Mouse (Mus musculus) heart, adult 2 months (tissue): ENCODE data around the gene Ak7. TPM values are rescaled to one million over a fixed set of nuclear protein-coding genes. Genes with fewer than 3 reads are reported as not detected.

Experiments
- DNase-seq, 2 experiments: peaks; one replicate each; pipeline ENCODE4 v3.0.0; 2021
- H3K27ac ChIP-seq: fragments of 200-600 bp; 2 replicates; pipeline ENCODE4 v1.8.1; 2022
- H3K27me3 ChIP-seq: fragments of 200-500 bp; 2 replicates; pipeline ENCODE4 v1.6.1; 2012; ENCODE audit warnings: mild to moderate bottlenecking, low read length, inconsistent platforms, mixed read lengths; ENCODE audit not compliant: control insufficient read depth, insufficient read depth
- H3K36me3 ChIP-seq: fragments of 200-500 bp; 2 replicates; pipeline ENCODE4 v1.6.1; 2012; ENCODE audit warnings: low read length, inconsistent platforms; ENCODE audit not compliant: control insufficient read depth, insufficient read depth
- H3K4me1 ChIP-seq: fragments of 200-500 bp; 2 replicates; pipeline ENCODE4 v1.6.1; 2011; ENCODE audit warnings: low read length; ENCODE audit not compliant: control insufficient read depth, insufficient read depth
- H3K4me3 ChIP-seq: fragments of 200-600 bp; 2 replicates; pipeline ENCODE4 v1.8.1; 2022
- H3K79me2 ChIP-seq: fragments of 200-500 bp; replicated peaks from 2 replicates; pipeline ENCODE4 v1.6.1; 2012; ENCODE audit warnings: mild to moderate bottlenecking, inconsistent platforms, low read length, moderate library complexity, mixed read lengths; ENCODE audit not compliant: control insufficient read depth, insufficient read depth
- H3K9ac ChIP-seq: fragments of 200-500 bp; 2 replicates; pipeline ENCODE4 v1.6.1; 2012; ENCODE audit warnings: low read depth, mild to moderate bottlenecking, control low read depth, inconsistent platforms, low read length, mixed read lengths
- CTCF ChIP-seq: fragments of 200-600 bp; IDR thresholded peaks from 2 replicates; pipeline ENCODE4 v1.8.1; 2022; ENCODE audit warnings: antibody characterized with exemption, mild to moderate bottlenecking, moderate library complexity
- EP300 ChIP-seq: fragments of 200-500 bp; IDR thresholded peaks from 2 replicates; pipeline ENCODE4 v1.6.1; 2011; ENCODE audit warnings: low read depth, low read length, control low read depth; ENCODE audit not compliant: insufficient read depth
- POLR2A ChIP-seq: fragments of 200-500 bp; IDR thresholded peaks from 2 replicates; pipeline ENCODE4 v1.6.1; 2011; ENCODE audit warnings: mild to moderate bottlenecking, low read depth, low read length, control low read depth; ENCODE audit not compliant: insufficient read depth
- WGBS: fragments of 180-500 bp; shearing (Covaris S2); methylation state at CpG from one replicate; pipeline ENCODE4 v1.1.7; 2018; 5-methylcytosine and 5-hydroxymethylcytosine counted together
- intact Hi-C: fragments of 180-260 bp; cut with DNase I; formaldehyde crosslinking; loops from one replicate; pipeline ENCODE4 v1.15.1; 2025
- polyA plus RNA-seq: library from polyadenylated mRNA; depleted of rRNA; stranded (reverse); fragments of >200 nt; gene quantifications from 2 replicates; pipeline ENCODE4 v1.2.3, GENCODE M21; 2012
- total RNA-seq, 2 experiments: library from RNA; stranded (reverse); gene quantifications; 2 replicates each; pipeline ENCODE4 v1.2.3; 2021

Gene Ak7
- total and polyA plus RNA-seq, 3 experiments, result 0.61 TPM; not detected in 2

DNA sequence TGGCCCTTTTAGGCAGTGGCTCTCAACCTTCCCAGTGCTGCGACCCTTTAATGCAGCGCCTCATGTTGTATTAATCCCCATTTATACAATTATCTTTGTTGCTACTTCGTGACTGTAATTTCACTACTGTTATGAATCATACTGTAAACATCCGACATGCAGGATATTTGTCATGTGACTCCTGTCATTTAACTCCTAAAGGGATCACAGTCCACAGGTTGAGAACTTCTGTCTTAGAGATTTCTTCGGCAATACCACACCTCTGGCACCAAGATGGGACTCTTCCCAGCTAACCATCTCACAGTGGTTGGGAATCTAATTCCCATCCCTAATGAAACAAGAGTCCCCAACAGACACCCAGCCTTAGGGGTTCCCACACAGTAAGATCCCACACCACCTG, 42.3 kb downstream of the Ak7 start:
- H3K4me3 ChIP-seq, result no peak overlapping the region
- no peaks in the 10 kb centered on the region for H3K27me3 ChIP-seq
- DNase-seq, result no peak
- no peak for TF ChIP-seq EP300
- TF ChIP-seq CTCF, result no peak
- TF ChIP-seq POLR2A, result no peak
- no peak overlapping the region for H3K9ac ChIP-seq
- H3K79me2 ChIP-seq, result no peaks in the 10 kb centered on the region
- intact Hi-C loops, result no loop called here
- H3K27ac ChIP-seq, result no peak overlapping the region
- H3K4me1 ChIP-seq, result no peaks in the 10 kb centered on the region
- no peaks in the 10 kb centered on the region for H3K36me3 ChIP-seq
- 68% methylated on average over 5 of the region's 5 CpGs for WGBS

DNA sequence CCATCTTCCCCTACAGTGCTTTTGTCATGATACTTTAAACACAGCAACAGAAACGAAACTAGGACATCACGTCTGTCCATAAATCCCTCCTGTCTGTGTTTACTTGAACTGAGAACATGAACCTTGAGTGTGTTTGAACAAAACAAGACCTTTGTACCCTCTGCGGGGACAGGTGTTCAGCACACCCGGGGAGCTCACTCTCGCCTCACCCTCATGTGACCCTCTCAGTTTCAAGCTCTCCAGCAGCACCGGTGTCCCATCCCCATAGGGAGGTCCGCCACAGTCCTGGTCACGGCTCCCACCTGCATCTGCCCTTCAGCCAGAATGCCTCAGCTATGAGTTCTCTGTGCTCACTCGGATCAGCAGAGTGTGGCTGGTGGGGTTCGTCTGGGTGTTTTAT, 48.0 kb downstream of the Ak7 start:
- no peak for DNase-seq
- WGBS, result 90% methylated on average over 10 of the region's 10 CpGs
- TF ChIP-seq POLR2A (no peak), EP300 (no peak), CTCF (no peak)
- no peaks in the 10 kb centered on the region for H3K4me1 ChIP-seq
- no peak overlapping the region for H3K9ac ChIP-seq
- H3K79me2 ChIP-seq, result no peaks in the 10 kb centered on the region
- no peak overlapping the region for H3K4me3 ChIP-seq
- H3K27ac ChIP-seq, result no peak overlapping the region
- intact Hi-C loops, result no loop called here
- H3K27me3 ChIP-seq, result no peaks in the 10 kb centered on the region
- no peaks in the 10 kb centered on the region for H3K36me3 ChIP-seq

DNA sequence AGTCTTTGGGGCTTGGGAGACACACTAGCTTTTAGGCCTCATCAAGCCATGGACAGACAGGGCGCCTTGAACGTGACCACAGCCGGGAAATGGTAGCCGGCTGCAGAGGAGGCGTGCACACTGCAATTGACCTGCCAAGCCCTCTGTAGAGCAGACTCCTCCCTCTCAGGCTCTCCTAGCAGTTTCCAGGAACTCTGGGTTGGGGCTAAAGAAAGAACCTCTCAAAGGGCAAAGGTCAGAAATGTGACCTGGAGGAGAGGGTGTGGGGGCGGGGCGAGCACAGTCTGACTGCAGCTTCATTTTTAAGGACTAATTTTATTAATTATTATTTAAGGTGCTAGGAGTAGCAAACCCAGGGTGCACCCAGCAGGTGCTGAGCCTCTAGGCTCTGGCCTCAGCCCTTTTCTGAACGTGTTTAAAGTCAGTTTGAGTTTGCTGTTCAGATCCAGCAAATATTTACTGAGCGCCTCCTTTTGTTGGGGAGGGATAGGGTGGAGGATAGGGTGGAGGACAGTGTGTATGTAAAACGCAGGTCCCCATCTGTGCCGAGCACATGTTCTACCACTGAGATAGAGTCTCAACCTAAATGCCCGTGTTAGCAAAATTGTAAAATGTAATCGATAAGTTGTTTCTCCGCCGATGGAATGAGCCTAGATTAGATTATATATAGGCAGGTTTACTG, 52.2 kb downstream of the Ak7 start:
- WGBS, result 61% methylated on average over 15 of the region's 15 CpGs
- Histone ChIP-seq H3K27ac (no peak overlapping the region), H3K79me2 (no peaks in the 10 kb centered on the region), H3K4me1 (no peaks in the 10 kb centered on the region), H3K27me3 (no peaks in the 10 kb centered on the region), H3K36me3 (no peaks in the 10 kb centered on the region), H3K4me3 (no peak overlapping the region), H3K9ac (no peak overlapping the region)
- TF ChIP-seq EP300 (no peak), POLR2A (no peak)
- intact Hi-C loops, result no loop called here
- no peak for DNase-seq

DNA sequence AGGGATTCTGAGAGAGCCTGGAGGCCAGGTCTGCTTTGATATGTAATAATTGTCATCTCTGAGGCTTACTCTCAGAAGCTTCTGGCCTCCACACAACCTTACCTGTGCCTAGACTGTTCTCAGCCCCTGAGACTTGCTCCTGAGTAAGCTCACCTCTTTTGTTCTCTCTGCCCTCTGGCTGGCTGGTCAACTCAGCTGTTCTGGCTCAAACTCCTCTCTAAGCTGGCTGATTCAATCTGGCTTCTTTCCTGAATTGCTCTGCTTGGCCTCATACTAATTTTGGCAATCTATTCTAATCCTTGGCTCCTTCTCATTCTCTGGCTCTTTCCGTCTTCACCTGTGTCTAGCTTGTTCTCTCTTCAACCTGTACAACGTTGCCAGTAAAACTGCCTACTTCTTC, 53.1 kb downstream of the Ak7 start:
- Histone ChIP-seq H3K4me1 (no peaks in the 10 kb centered on the region), H3K27me3 (no peaks in the 10 kb centered on the region), H3K27ac (no peak overlapping the region), H3K36me3 (no peaks in the 10 kb centered on the region), H3K79me2 (no peaks in the 10 kb centered on the region), H3K9ac (no peak overlapping the region), H3K4me3 (no peak overlapping the region)
- WGBS, result 51% methylated on average over 2 of the region's 2 CpGs
- intact Hi-C loops, result no loop called here
- DNase-seq, result no peak
- no peak for TF ChIP-seq POLR2A
- TF ChIP-seq EP300, result no peak
- no peak for TF ChIP-seq CTCF

DNA sequence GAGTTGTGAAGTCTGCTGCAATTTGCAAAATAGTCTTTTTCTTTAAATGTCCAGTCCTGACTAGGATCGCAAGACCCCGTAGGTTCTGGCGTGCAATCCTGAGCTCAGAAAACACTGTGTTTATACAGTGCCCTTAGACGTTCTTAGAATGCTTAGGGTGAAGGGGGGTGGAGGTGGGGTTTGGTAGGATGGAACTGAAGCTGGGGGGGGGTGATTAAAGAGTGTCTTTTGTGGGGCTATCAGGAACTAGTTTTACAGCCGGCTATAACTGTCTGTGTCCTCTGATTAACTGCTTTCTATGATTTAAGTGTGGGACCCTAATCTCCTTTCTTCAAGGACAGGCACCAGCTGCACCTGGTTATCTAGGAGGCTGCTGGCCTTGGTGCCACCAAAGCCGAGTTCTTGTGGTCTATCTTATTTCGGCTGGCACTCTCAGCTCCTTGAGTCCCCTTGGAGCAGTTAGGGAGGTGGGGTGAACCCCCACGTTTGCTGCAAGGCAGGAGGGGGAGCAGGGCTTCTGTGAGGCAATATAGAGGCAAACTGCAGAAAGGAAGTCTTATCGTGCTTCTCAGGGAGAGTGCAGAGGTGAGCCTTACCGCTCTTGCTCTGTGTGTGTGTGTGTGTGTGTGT, 54.2 kb downstream of the Ak7 start:
- H3K79me2 ChIP-seq, result no peaks in the 10 kb centered on the region
- no peak overlapping the region for H3K4me3 ChIP-seq
- H3K4me1 ChIP-seq, result no peaks in the 10 kb centered on the region
- intact Hi-C loops, result no loop called here
- H3K9ac ChIP-seq, result no peak overlapping the region
- TF ChIP-seq POLR2A, result no peak
- no peak for TF ChIP-seq EP300
- no peak for TF ChIP-seq CTCF
- no peaks in the 10 kb centered on the region for H3K36me3 ChIP-seq
- no peak overlapping the region for H3K27ac ChIP-seq
- no peak for DNase-seq
- no peaks in the 10 kb centered on the region for H3K27me3 ChIP-seq
- WGBS, result 47% methylated on average over 10 of the region's 10 CpGs

DNA sequence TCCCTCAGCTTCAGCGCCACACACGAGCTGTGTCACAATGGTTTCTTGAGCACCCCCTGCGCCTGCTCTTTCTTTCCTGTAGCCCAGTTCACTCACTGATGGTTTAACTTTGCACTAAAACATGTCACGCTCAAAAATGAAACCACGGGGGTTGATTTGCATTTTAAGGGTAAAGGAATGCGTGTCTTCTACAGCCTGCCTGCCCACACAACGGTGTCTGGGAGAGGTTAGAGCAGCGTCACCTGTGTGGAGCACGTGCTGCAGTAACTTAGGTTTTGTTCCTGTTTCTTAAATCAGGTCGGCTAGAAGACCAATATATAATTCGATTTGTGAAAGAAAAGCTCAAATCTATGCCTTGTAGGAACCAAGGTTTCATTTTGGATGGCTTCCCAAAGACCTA, 55.4 kb downstream of the Ak7 start:
- no peak overlapping the region for H3K4me3 ChIP-seq
- 73% methylated on average over 11 of the region's 11 CpGs for WGBS
- no peaks in the 10 kb centered on the region for H3K4me1 ChIP-seq
- H3K9ac ChIP-seq, result no peak overlapping the region
- TF ChIP-seq CTCF, result no peak
- no peak for TF ChIP-seq EP300
- TF ChIP-seq POLR2A, result no peak
- intact Hi-C loops, result no loop called here
- no peaks in the 10 kb centered on the region for H3K36me3 ChIP-seq
- DNase-seq, result no peak
- H3K79me2 ChIP-seq, result no peaks in the 10 kb centered on the region
- no peak overlapping the region for H3K27ac ChIP-seq
- H3K27me3 ChIP-seq, result no peaks in the 10 kb centered on the region
